Mouse (Mus musculus): ENCODE measurements at regions not wholly inside any gene's neighbourhood (a gene's known extent, or its start where the extent isn't known, plus 50 kb on each side); places are given as distances from the start of the nearest gene placed in this dataset.

GRCm38 (mm10) chr6:95960745-95961144 lies 152.2 kb upstream of the Fam19a1 start:
- Histone ChIP-seq H3K4me1 (no peaks in the 10 kb centered on the region), H3K4me3 (no peak overlapping the region), H3K36me3 (no peaks in the 10 kb centered on the region), H3K27ac (no peak overlapping the region), H3K27me3 (ENCODE audit: insufficient read depth, poor library complexity, severe bottlenecking) (no peaks in the 10 kb centered on the region), H3K9me3 (no peaks in the 10 kb centered on the region)
- 75% methylated on average over 1 of the region's 1 CpGs for WGBS
- no peak for DNase-seq (ENCODE audit: low spot score)

GRCm38 (mm10) chr6:95966231-95966630 lies 146.7 kb upstream of the Fam19a1 start:
- DNase-seq (ENCODE audit: low spot score) = no peak
- 30% methylated on average over 2 of the region's 2 CpGs for WGBS
- Histone ChIP-seq H3K9me3 (no peaks in the 10 kb centered on the region), H3K27me3 (ENCODE audit: insufficient read depth, poor library complexity, severe bottlenecking) (no peaks in the 10 kb centered on the region), H3K4me1 (no peaks in the 10 kb centered on the region), H3K36me3 (no peaks in the 10 kb centered on the region), H3K4me3 (no peak overlapping the region), H3K27ac (no peak overlapping the region)

- Histone ChIP-seq H3K36me3 (no peaks in the 10 kb centered on the region), H3K27me3 (ENCODE audit: insufficient read depth, poor library complexity, severe bottlenecking) (no peaks in the 10 kb centered on the region), H3K27ac (no peak overlapping the region), H3K4me1 (no peaks in the 10 kb centered on the region), H3K4me3 (no peak overlapping the region), H3K9me3 (no peaks in the 10 kb centered on the region)
- 90% methylated on average over 2 of the region's 2 CpGs for WGBS
- no peak for DNase-seq (ENCODE audit: low spot score)
These were observed 137.0 kb upstream of the Fam19a1 start for GRCm38 (mm10) chr6:95975994-95976393.

GRCm38 (mm10) chr6:95997037-95997436 lies 115.9 kb upstream of the Fam19a1 start:
- WGBS = 86% methylated on average over 2 of the region's 2 CpGs
- H3K27me3 ChIP-seq (ENCODE audit: insufficient read depth, poor library complexity, severe bottlenecking) = no peaks in the 10 kb centered on the region
- H3K36me3 ChIP-seq = no peaks in the 10 kb centered on the region
- H3K9me3 ChIP-seq = no peaks in the 10 kb centered on the region
- H3K27ac ChIP-seq = no peak overlapping the region
- no peak for DNase-seq (ENCODE audit: low spot score)
- H3K4me3 ChIP-seq = no peak overlapping the region
- H3K4me1 ChIP-seq = no peaks in the 10 kb centered on the region

- DNase-seq (ENCODE audit: low spot score) = no peak
- Histone ChIP-seq H3K27ac (no peak overlapping the region), H3K27me3 (ENCODE audit: insufficient read depth, poor library complexity, severe bottlenecking) (no peaks in the 10 kb centered on the region), H3K36me3 (no peaks in the 10 kb centered on the region), H3K4me3 (no peak overlapping the region), H3K4me1 (no peaks in the 10 kb centered on the region), H3K9me3 (no peaks in the 10 kb centered on the region)
- WGBS = 79% methylated on average over 3 of the region's 3 CpGs
These were observed 115.2 kb upstream of the Fam19a1 start for GRCm38 (mm10) chr6:95997741-95998140.

- 80% methylated on average over 5 of the region's 5 CpGs for WGBS
- no peak overlapping the region for H3K27ac ChIP-seq
- H3K4me3 ChIP-seq = no peak overlapping the region
- H3K27me3 ChIP-seq (ENCODE audit: insufficient read depth, poor library complexity, severe bottlenecking) = no peaks in the 10 kb centered on the region
- no peak for DNase-seq (ENCODE audit: low spot score)
- H3K4me1 ChIP-seq = no peaks in the 10 kb centered on the region
- H3K36me3 ChIP-seq = no peaks in the 10 kb centered on the region
- no peaks in the 10 kb centered on the region for H3K9me3 ChIP-seq
These were observed 113.5 kb upstream of the Fam19a1 start for GRCm38 (mm10) chr6:95999441-95999840.

- no peak overlapping the region for H3K4me3 ChIP-seq
- no peaks in the 10 kb centered on the region for H3K36me3 ChIP-seq
- WGBS = 87% methylated on average over 10 of the region's 10 CpGs
- DNase-seq (ENCODE audit: low spot score) = no peak
- H3K4me1 ChIP-seq = no peaks in the 10 kb centered on the region
- no peaks in the 10 kb centered on the region for H3K9me3 ChIP-seq
- H3K27ac ChIP-seq = no peak overlapping the region
- no peaks in the 10 kb centered on the region for H3K27me3 ChIP-seq (ENCODE audit: insufficient read depth, poor library complexity, severe bottlenecking)
These were observed 112.9 kb upstream of the Fam19a1 start for GRCm38 (mm10) chr6:96000011-96000476.

GRCm38 (mm10) chr6:96011299-96011698 lies 101.7 kb upstream of the Fam19a1 start:
- H3K4me1 ChIP-seq = no peaks in the 10 kb centered on the region
- H3K27me3 ChIP-seq (ENCODE audit: insufficient read depth, poor library complexity, severe bottlenecking) = no peaks in the 10 kb centered on the region
- H3K36me3 ChIP-seq = no peaks in the 10 kb centered on the region
- DNase-seq (ENCODE audit: low spot score) = no peak
- no peaks in the 10 kb centered on the region for H3K9me3 ChIP-seq
- H3K27ac ChIP-seq = no peak overlapping the region
- H3K4me3 ChIP-seq = no peak overlapping the region
- WGBS = 80% methylated on average over 5 of the region's 5 CpGs

GRCm38 (mm10) chr6:96028022-96028704 lies 84.8 kb upstream of the Fam19a1 start:
- Histone ChIP-seq H3K36me3 (no peaks in the 10 kb centered on the region), H3K9me3 (no peaks in the 10 kb centered on the region), H3K27me3 (ENCODE audit: insufficient read depth, poor library complexity, severe bottlenecking) (no peaks in the 10 kb centered on the region), H3K4me3 (no peak overlapping the region), H3K4me1 (no peaks in the 10 kb centered on the region), H3K27ac (no peak overlapping the region)
- DNase-seq (ENCODE audit: low spot score) = no peak
- WGBS = 68% methylated on average over 7 of the region's 7 CpGs

- Histone ChIP-seq H3K36me3 (no peaks in the 10 kb centered on the region), H3K27me3 (ENCODE audit: insufficient read depth, poor library complexity, severe bottlenecking) (no peaks in the 10 kb centered on the region), H3K4me3 (no peak overlapping the region), H3K4me1 (no peaks in the 10 kb centered on the region), H3K27ac (no peak overlapping the region), H3K9me3 (no peaks in the 10 kb centered on the region)
- DNase-seq (ENCODE audit: low spot score) = no peak
- WGBS = 72% methylated on average over 4 of the region's 4 CpGs
These were observed 69.2 kb upstream of the Fam19a1 start for GRCm38 (mm10) chr6:96043711-96044110.

GRCm38 (mm10) chr6:96053476-96053875 lies 59.5 kb upstream of the Fam19a1 start:
- Histone ChIP-seq H3K36me3 (no peaks in the 10 kb centered on the region), H3K4me3 (no peak overlapping the region), H3K4me1 (no peaks in the 10 kb centered on the region), H3K27ac (no peak overlapping the region), H3K27me3 (ENCODE audit: insufficient read depth, poor library complexity, severe bottlenecking) (no peaks in the 10 kb centered on the region), H3K9me3 (no peaks in the 10 kb centered on the region)
- WGBS = 80% methylated on average over 4 of the region's 4 CpGs
- DNase-seq (ENCODE audit: low spot score) = no peak

- no peaks in the 10 kb centered on the region for H3K9me3 ChIP-seq
- no peak for DNase-seq (ENCODE audit: low spot score)
- 82% methylated on average over 2 of the region's 2 CpGs for WGBS
- no peak overlapping the region for H3K27ac ChIP-seq
- no peak overlapping the region for H3K4me3 ChIP-seq
- no peaks in the 10 kb centered on the region for H3K27me3 ChIP-seq (ENCODE audit: insufficient read depth, poor library complexity, severe bottlenecking)
- no peaks in the 10 kb centered on the region for H3K36me3 ChIP-seq
- H3K4me1 ChIP-seq = no peaks in the 10 kb centered on the region
These were observed 55.9 kb upstream of the Fam19a1 start for GRCm38 (mm10) chr6:96057011-96057410.

- Histone ChIP-seq H3K4me1 (no peaks in the 10 kb centered on the region), H3K4me3 (no peak overlapping the region), H3K27ac (no peak overlapping the region), H3K36me3 (no peaks in the 10 kb centered on the region), H3K27me3 (ENCODE audit: insufficient read depth, poor library complexity, severe bottlenecking) (no peaks in the 10 kb centered on the region), H3K9me3 (no peaks in the 10 kb centered on the region)
- WGBS = 86% methylated on average over 5 of the region's 5 CpGs
- DNase-seq (ENCODE audit: low spot score) = no peak
These were observed 55.3 kb upstream of the Fam19a1 start for GRCm38 (mm10) chr6:96057575-96058159.

GRCm38 (mm10) chr6:96061979-96062378 lies 51.0 kb upstream of the Fam19a1 start:
- WGBS = 78% methylated on average over 1 of the region's 1 CpGs
- DNase-seq (ENCODE audit: low spot score) = no peak
- no peak overlapping the region for H3K4me3 ChIP-seq

More at GRCm38 (mm10) chr6:96061979-96062378, 51.0 kb upstream of the Fam19a1 start:
- Histone ChIP-seq H3K36me3 (no peaks in the 10 kb centered on the region), H3K9me3 (no peaks in the 10 kb centered on the region), H3K4me1 (no peaks in the 10 kb centered on the region), H3K27me3 (ENCODE audit: insufficient read depth, poor library complexity, severe bottlenecking) (no peaks in the 10 kb centered on the region), H3K27ac (no peak overlapping the region)
